Mouse (Mus musculus) leukemia stem cell, adult 10-12 weeks (primary cell): ENCODE measurements around the gene Dmtf1. TPM values are rescaled to one million over a fixed set of nuclear protein-coding genes. Genes with fewer than 3 reads are reported as not detected.

Experiments used
- polyA plus RNA-seq: library from polyadenylated mRNA; stranded (reverse); fragments of >175 nt; gene quantifications from 2 replicates; pipeline ENCODE4 v1.2.3, GENCODE M21; 2012; ENCODE audit warnings: low replicate concordance

The Dmtf1 gene
- 0.90 and 1.9 TPM in 2 replicates for polyA plus RNA-seq

GRCm38 (mm10) chr5:9161456-9162041 is at the start of gene Dmtf1:
Gene Dmtf1 (minus strand): TSS chr5:9161776.

GRCm38 (mm10) chr5:9100207-9100848 is 61.2 kb downstream of the Dmtf1 start, which contains the start of gene Tmem243:
Gene Tmem243 (plus strand): TSS chr5:9100668.

Other genes with a start within 250 kb of the Dmtf1 start
- 0.26 and 1.2 TPM in 2 replicates for gene Crot, start 164.5 kb downstream of the Dmtf1 start, polyA plus RNA-seq
- 14.8 and 15.0 TPM in 2 replicates for gene Tmem243, start 61.1 kb downstream of the Dmtf1 start, polyA plus RNA-seq
- 0.61 TPM in 1 of 2 replicates, not detected in the other for gene 9330182L06Rik, start 104.3 kb upstream of the Dmtf1 start, polyA plus RNA-seq